Mouse (Mus musculus): Measurements from ENCODE around the gene Polr2l. TPM values are rescaled to one million over a fixed set of nuclear protein-coding genes. Genes with fewer than 3 reads are reported as not detected.

Gene Polr2l
- polyA plus RNA-seq, 1 experiment: 29.0 TPM

- H3K4me3 ChIP-seq (replicated peaks; ENCODE audit: extremely low read depth, low read depth, low read length): no peak overlapping the region
- H3K4me1 ChIP-seq (ENCODE audit: control insufficient read depth, insufficient read depth, low read length): peaks cover 2% of the 10 kb centered on the region
- TF ChIP-seq POLR2A (IDR thresholded peaks at IDR 0.05; ENCODE audit: borderline replicate concordance, extremely low read depth, low read depth, low read length) (no peak), CTCF (IDR thresholded peaks at IDR 0.05; ENCODE audit: insufficient read depth, low read length) (no peak)
- DNase-seq: no peak
- 95% methylated on average over 1 of the region's 1 CpGs for WGBS
These were observed 11.3 kb upstream of the Polr2l start for GRCm38 (mm10) chr7:141486239-141486638.

GRCm38 (mm10) chr7:141485606-141486005, 10.7 kb upstream of the Polr2l start:
- Histone ChIP-seq H3K4me3 (replicated peaks; ENCODE audit: extremely low read depth, low read depth, low read length) (no peak overlapping the region), H3K4me1 (ENCODE audit: control insufficient read depth, insufficient read depth, low read length) (peaks cover 7% of the 10 kb centered on the region)
- WGBS: 86% methylated on average over 2 of the region's 2 CpGs
- TF ChIP-seq POLR2A (IDR thresholded peaks at IDR 0.05; ENCODE audit: borderline replicate concordance, extremely low read depth, low read depth, low read length) (no peak), CTCF (IDR thresholded peaks at IDR 0.05; ENCODE audit: insufficient read depth, low read length) (no peak)
- no peak for DNase-seq

GRCm38 (mm10) chr7:141485186-141485585, 10.3 kb upstream of the Polr2l start:
- TF ChIP-seq CTCF (IDR thresholded peaks at IDR 0.05; ENCODE audit: insufficient read depth, low read length) (no peak), POLR2A (IDR thresholded peaks at IDR 0.05; ENCODE audit: borderline replicate concordance, extremely low read depth, low read depth, low read length) (no peak)
- no peak for DNase-seq
- H3K4me1 ChIP-seq (ENCODE audit: control insufficient read depth, insufficient read depth, low read length): peaks cover 9% of the 10 kb centered on the region
- H3K4me3 ChIP-seq (replicated peaks; ENCODE audit: extremely low read depth, low read depth, low read length): no peak overlapping the region
- 83% methylated on average over 2 of the region's 2 CpGs for WGBS

- no peak for DNase-seq
- no peak for TF ChIP-seq CTCF (IDR thresholded peaks at IDR 0.05; ENCODE audit: insufficient read depth, low read length)
- no peak for TF ChIP-seq POLR2A (IDR thresholded peaks at IDR 0.05; ENCODE audit: borderline replicate concordance, extremely low read depth, low read depth, low read length)
- Histone ChIP-seq H3K4me1 (ENCODE audit: control insufficient read depth, insufficient read depth, low read length) (peaks cover 9% of the 10 kb centered on the region), H3K4me3 (replicated peaks; ENCODE audit: extremely low read depth, low read depth, low read length) (no peak overlapping the region)
- WGBS: 71% methylated on average over 5 of the region's 5 CpGs
These were observed 9.5 kb upstream of the Polr2l start for GRCm38 (mm10) chr7:141484186-141485120.

- WGBS: 77% methylated on average over 6 of the region's 6 CpGs
- DNase-seq: no peak
- TF ChIP-seq CTCF (IDR thresholded peaks at IDR 0.05; ENCODE audit: insufficient read depth, low read length) (no peak), POLR2A (IDR thresholded peaks at IDR 0.05; ENCODE audit: borderline replicate concordance, extremely low read depth, low read depth, low read length) (no peak)
- no peak overlapping the region for H3K4me3 ChIP-seq (replicated peaks; ENCODE audit: extremely low read depth, low read depth, low read length)
- H3K4me1 ChIP-seq (ENCODE audit: control insufficient read depth, insufficient read depth, low read length): peaks cover 9% of the 10 kb centered on the region
These were observed 8.3 kb upstream of the Polr2l start for GRCm38 (mm10) chr7:141483114-141483653.

- H3K4me3 ChIP-seq (replicated peaks; ENCODE audit: extremely low read depth, low read depth, low read length): no peak overlapping the region
- DNase-seq: no peak
- 48% methylated on average over 11 of the region's 11 CpGs for WGBS
- peaks cover 15% of the 10 kb centered on the region for H3K4me1 ChIP-seq (ENCODE audit: control insufficient read depth, insufficient read depth, low read length)
- TF ChIP-seq POLR2A (IDR thresholded peaks at IDR 0.05; ENCODE audit: borderline replicate concordance, extremely low read depth, low read depth, low read length) (no peak), CTCF (IDR thresholded peaks at IDR 0.05; ENCODE audit: insufficient read depth, low read length) (no peak)
These were observed 7.6 kb upstream of the Polr2l start for GRCm38 (mm10) chr7:141482531-141483024.

GRCm38 (mm10) chr7:141481498-141482401, 6.8 kb upstream of the Polr2l start:
- 2% methylated on average over 76 of the region's 81 CpGs for WGBS
- Histone ChIP-seq H3K4me1 (ENCODE audit: control insufficient read depth, insufficient read depth, low read length) (peaks cover 21% of the 10 kb centered on the region), H3K4me3 (replicated peaks; ENCODE audit: extremely low read depth, low read depth, low read length) (peak overlapping the region; percentile 46)
- DNase-seq: peak; percentile 53
- TF ChIP-seq CTCF (IDR thresholded peaks at IDR 0.05; ENCODE audit: insufficient read depth, low read length): peak; percentile 52
- no peak for TF ChIP-seq POLR2A (IDR thresholded peaks at IDR 0.05; ENCODE audit: borderline replicate concordance, extremely low read depth, low read depth, low read length)

GRCm38 (mm10) chr7:141480842-141481497, 6.0 kb upstream of the Polr2l start:
- Histone ChIP-seq H3K4me1 (ENCODE audit: control insufficient read depth, insufficient read depth, low read length) (peaks cover 21% of the 10 kb centered on the region), H3K4me3 (replicated peaks; ENCODE audit: extremely low read depth, low read depth, low read length) (no peak overlapping the region)
- TF ChIP-seq CTCF (IDR thresholded peaks at IDR 0.05; ENCODE audit: insufficient read depth, low read length) (peak; percentile 99), POLR2A (IDR thresholded peaks at IDR 0.05; ENCODE audit: borderline replicate concordance, extremely low read depth, low read depth, low read length) (no peak)
- 12% methylated on average over 10 of the region's 10 CpGs for WGBS
- DNase-seq: peak; percentile 65
